Mouse (Mus musculus) heart, adult 9 months (tissue): ENCODE data around the gene Habp4.

ENCODE experiments used
- DNase-seq, 2 experiments: peaks; one replicate each; pipeline ENCODE4 v3.0.0; 2022; ENCODE audit warnings: low spot score in 2 of 2

The Habp4 gene

GRCm38 (mm10) chr13:64161548-64161915 lies at the start of gene Habp4:
TSS of gene Habp4 (plus strand) at chr13:64161824.
- DNase-seq = peak; percentile 97 to 98

- no peak for DNase-seq
Observed at GRCm38 (mm10) chr13:64117442-64117841, 44.2 kb upstream of the Habp4 start.

- no peak for DNase-seq
Observed at GRCm38 (mm10) chr13:64120760-64121159, 40.9 kb upstream of the Habp4 start.

GRCm38 (mm10) chr13:64123491-64124188 lies 38.0 kb upstream of the Habp4 start:
- no peak for DNase-seq

- no peak for DNase-seq
Observed at GRCm38 (mm10) chr13:64124886-64125285, 36.7 kb upstream of the Habp4 start.

- DNase-seq = no peak
Observed at GRCm38 (mm10) chr13:64126316-64126715, 35.3 kb upstream of the Habp4 start.

GRCm38 (mm10) chr13:64128858-64129615 lies 32.6 kb upstream of the Habp4 start, which contains the start of gene Slc35d2:
TSS of gene Slc35d2 (minus strand) at chr13:64129368.
- DNase-seq = peak; percentile 68 to 73

- peak; percentile 38 to 52 for DNase-seq
Observed at GRCm38 (mm10) chr13:64129616-64130375, 31.8 kb upstream of the Habp4 start.

- no peak for DNase-seq
Observed at GRCm38 (mm10) chr13:64150121-64150520, 11.5 kb upstream of the Habp4 start.

- peak; percentile 81 to 83 for DNase-seq
Observed at GRCm38 (mm10) chr13:64152241-64152669, 9.4 kb upstream of the Habp4 start.

- no peak for DNase-seq
Observed at GRCm38 (mm10) chr13:64152671-64153082, 8.9 kb upstream of the Habp4 start.

GRCm38 (mm10) chr13:64153083-64153682 lies 8.4 kb upstream of the Habp4 start, which contains the start of gene Zfp367:
TSS of gene Zfp367 (minus strand) at chr13:64153202.
- peak; percentile 99 for DNase-seq

GRCm38 (mm10) chr13:64153751-64154267 lies 7.8 kb upstream of the Habp4 start:
- peak; percentile 55 to 56 for DNase-seq

GRCm38 (mm10) chr13:64154651-64155050 lies 7.0 kb upstream of the Habp4 start:
- no peak for DNase-seq

GRCm38 (mm10) chr13:64155171-64155571 lies 6.5 kb upstream of the Habp4 start:
- peak in 1 of 2 experiments; percentile 23 for DNase-seq

GRCm38 (mm10) chr13:64156966-64157365 lies 4.7 kb upstream of the Habp4 start:
- DNase-seq = no peak

GRCm38 (mm10) chr13:64161916-64162611 lies 440 bp downstream of the Habp4 start:
- DNase-seq = peak in 1 of 2 experiments; percentile 35

- no peak for DNase-seq
Observed at GRCm38 (mm10) chr13:64162626-64163025, 1.0 kb downstream of the Habp4 start.

- no peak for DNase-seq
Observed at GRCm38 (mm10) chr13:64163147-64163715, 1.6 kb downstream of the Habp4 start.

GRCm38 (mm10) chr13:64169746-64170145 lies 8.1 kb downstream of the Habp4 start:
- no peak for DNase-seq
